Mouse (Mus musculus): ENCODE results near the gene Zfp764. TPM values are rescaled to one million over a fixed set of nuclear protein-coding genes. Genes with fewer than 3 reads are reported as not detected.
A peak's percentile ranks its signal among the peaks of the same experiment; 100 is the strongest.
"Not testable (repeated sequence)": the region's sequence is repeated elsewhere in the genome, so short reads cannot be mapped to it uniquely, and the experiment has no call there.

The Zfp764 gene
- polyA plus RNA-seq, 1 experiment from 2014 or later = 7.1 TPM

DNA sequence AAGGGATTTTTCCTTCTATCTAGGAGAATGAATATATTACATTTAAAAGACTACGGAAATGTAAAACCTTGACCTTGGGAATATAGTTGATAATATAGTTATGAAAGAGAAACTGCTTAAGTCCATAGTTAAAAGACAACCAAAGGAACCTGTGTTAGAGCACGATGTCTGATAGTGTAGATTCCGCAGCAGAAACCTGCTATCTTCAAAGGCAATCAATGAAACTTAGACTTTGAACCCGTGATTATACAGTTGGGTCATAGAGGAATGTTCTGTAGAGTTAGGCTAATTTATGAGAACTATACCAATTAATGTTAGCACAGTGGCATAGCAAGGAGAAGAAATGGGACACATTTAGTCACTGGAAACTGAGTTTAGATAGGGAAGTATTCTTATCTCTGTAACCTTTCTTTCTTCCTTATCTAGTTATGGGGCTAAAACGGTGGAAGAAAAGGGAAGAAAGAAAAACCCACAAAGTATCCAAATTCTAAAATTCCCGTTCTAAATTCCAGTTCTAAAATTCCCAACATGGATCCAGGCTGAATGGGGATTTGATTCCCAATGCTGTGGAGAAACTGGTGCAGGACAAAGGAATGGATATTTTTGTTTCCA is 28.2 kb downstream of the Zfp764 start:
- ATAC-seq (ENCODE audit: low FRiP score) = no peak
- Histone ChIP-seq H3K27me3 (ENCODE audit: control insufficient read depth, insufficient read depth, low read length) (no peaks in the 10 kb centered on the region), H3K4me3 (ENCODE audit: low read depth, low read length) (no peak overlapping the region), H3K27ac (ENCODE audit: low read depth, low read length) (no peak overlapping the region), H3K9me3 (ENCODE audit: control insufficient read depth, low read length) (no peaks in the 10 kb centered on the region), H3K36me3 (ENCODE audit: control insufficient read depth, insufficient read depth, low read length) (no peaks in the 10 kb centered on the region), H3K4me1 (ENCODE audit: control insufficient read depth, insufficient read depth, low read length) (no peaks in the 10 kb centered on the region; the same call in 1 of the 2 replicates), H3K4me2 (no peak overlapping the region), H3K9ac (ENCODE audit: low read length) (no peak overlapping the region)
- 73% methylated on average over 6 of the region's 6 CpGs for WGBS
- peak; percentile 14 for DNase-seq (ENCODE audit: low spot score, missing footprints)

DNA sequence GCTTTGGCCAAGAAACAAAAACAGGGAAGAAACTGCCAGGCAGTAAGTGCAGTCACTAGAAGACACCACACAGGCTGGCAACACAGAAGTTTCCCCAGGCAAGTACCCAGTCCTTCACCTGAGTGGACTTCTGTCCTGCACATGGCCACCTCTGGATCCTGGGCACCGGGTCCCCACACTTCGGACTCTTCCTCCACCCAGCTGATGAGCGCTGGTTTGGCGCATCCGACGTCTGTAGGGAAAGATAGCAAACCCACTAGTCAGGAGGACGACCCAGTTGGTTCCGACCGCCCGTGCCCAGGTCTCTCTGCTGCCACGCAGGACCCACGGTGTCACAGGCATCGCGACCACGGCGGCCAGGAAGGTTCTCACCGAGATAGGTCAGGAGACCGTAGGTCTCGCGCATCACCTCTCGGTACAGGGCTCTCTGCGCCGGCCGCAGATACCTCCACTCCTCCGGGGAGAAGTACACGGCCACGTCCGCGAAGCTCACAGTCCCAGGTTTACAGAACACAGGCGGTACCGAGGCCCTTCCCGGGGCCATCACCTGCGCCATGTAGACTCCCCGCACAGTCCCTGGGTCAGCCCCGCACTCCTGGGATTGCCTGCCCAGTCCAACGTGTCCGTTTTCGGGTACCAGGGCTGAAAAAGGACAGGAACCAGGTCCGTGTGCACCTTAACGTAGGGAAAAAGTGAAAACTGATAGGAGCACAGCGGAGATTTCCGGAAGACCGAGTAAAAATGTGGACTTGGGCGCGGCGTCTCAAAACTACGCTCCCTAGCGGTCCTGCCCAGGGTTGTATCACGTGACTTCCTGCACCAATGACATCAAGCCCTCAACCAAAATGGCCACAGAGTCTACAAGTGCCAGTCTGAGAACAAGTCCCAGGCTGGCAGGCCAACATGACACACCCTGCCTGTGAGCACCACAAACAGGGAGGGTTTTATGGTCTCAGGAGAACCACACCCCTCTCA is 31.1 kb downstream of the Zfp764 start, which contains the start of gene Zfp747:
Zfp747 (minus strand) TSS at position 780 of the 975 bp plus-strand sequence.
- peak; percentile 95 for ATAC-seq (ENCODE audit: low FRiP score)

GRCm38 (mm10) chr7:127371870-127372269 is 34.8 kb downstream of the Zfp764 start:
- H3K9ac ChIP-seq (ENCODE audit: low read length); H3K4me2 ChIP-seq; H3K27me3 ChIP-seq (ENCODE audit: control insufficient read depth, insufficient read depth, low read length); H3K36me3 ChIP-seq (ENCODE audit: control insufficient read depth, insufficient read depth, low read length); H3K27ac ChIP-seq (ENCODE audit: low read depth, low read length); ATAC-seq (ENCODE audit: low FRiP score); H3K4me1 ChIP-seq (ENCODE audit: control insufficient read depth, insufficient read depth, low read length); H3K9me3 ChIP-seq (ENCODE audit: control insufficient read depth, low read length); DNase-seq (ENCODE audit: low spot score, missing footprints); H3K4me3 ChIP-seq (ENCODE audit: low read depth, low read length): not testable (repeated sequence)
- WGBS = 78% methylated on average over 3 of the region's 3 CpGs

More for the DNA sequence above, 31.1 kb downstream of the Zfp764 start, which contains the start of gene Zfp747:
- Histone ChIP-seq H3K9ac (ENCODE audit: low read length) (peak within 1 kb of the TSS; percentile 77), H3K4me3 (ENCODE audit: low read depth, low read length) (peak within 1 kb of the TSS; percentile 64), H3K4me2 (peak within 1 kb of the TSS; percentile 75)
- H3K4me1 ChIP-seq (ENCODE audit: control insufficient read depth, insufficient read depth, low read length); H3K36me3 ChIP-seq (ENCODE audit: control insufficient read depth, insufficient read depth, low read length); H3K9me3 ChIP-seq (ENCODE audit: control insufficient read depth, low read length); H3K27ac ChIP-seq (ENCODE audit: low read depth, low read length); H3K27me3 ChIP-seq (ENCODE audit: control insufficient read depth, insufficient read depth, low read length): not testable (repeated sequence)
- 3% methylated on average over 47 of the region's 49 CpGs for WGBS
- DNase-seq (ENCODE audit: low spot score, missing footprints) = peak; percentile 97

GRCm38 (mm10) chr7:127371213-127371612 is 35.4 kb downstream of the Zfp764 start:
- Histone ChIP-seq H3K27ac (ENCODE audit: low read depth, low read length) (no peak overlapping the region), H3K4me2 (no peak overlapping the region), H3K9ac (ENCODE audit: low read length) (no peak overlapping the region), H3K9me3 (ENCODE audit: control insufficient read depth, low read length) (no peaks in the 10 kb centered on the region), H3K27me3 (ENCODE audit: control insufficient read depth, insufficient read depth, low read length) (no peaks in the 10 kb centered on the region), H3K4me3 (ENCODE audit: low read depth, low read length) (no peak overlapping the region), H3K4me1 (ENCODE audit: control insufficient read depth, insufficient read depth, low read length) (no peaks in the 10 kb centered on the region; the same call in 1 of the 2 replicates), H3K36me3 (ENCODE audit: control insufficient read depth, insufficient read depth, low read length) (no peaks in the 10 kb centered on the region)
- ATAC-seq (ENCODE audit: low FRiP score) (no peak), DNase-seq (ENCODE audit: low spot score, missing footprints) (peak; percentile 39)
- 79% methylated on average over 2 of the region's 2 CpGs for WGBS

GRCm38 (mm10) chr7:127366249-127366648 is 40.4 kb downstream of the Zfp764 start:
- no peak overlapping the region for H3K4me2 ChIP-seq
- DNase-seq (ENCODE audit: low spot score, missing footprints) = peak; percentile 67
- no peak overlapping the region for H3K27ac ChIP-seq (ENCODE audit: low read depth, low read length)
- no peaks in the 10 kb centered on the region for H3K9me3 ChIP-seq (ENCODE audit: control insufficient read depth, low read length)
- H3K27me3 ChIP-seq (ENCODE audit: control insufficient read depth, insufficient read depth, low read length) = no peaks in the 10 kb centered on the region; the same call in 1 of the 2 replicates
- ATAC-seq (ENCODE audit: low FRiP score) = no peak
- WGBS = 94% methylated on average over 3 of the region's 3 CpGs
- no peak overlapping the region for H3K4me3 ChIP-seq (ENCODE audit: low read depth, low read length)
- no peak overlapping the region for H3K9ac ChIP-seq (ENCODE audit: low read length)
- H3K4me1 ChIP-seq (ENCODE audit: control insufficient read depth, insufficient read depth, low read length) = peaks cover 6% of the 10 kb centered on the region; the same call in 1 of the 2 replicates
- H3K36me3 ChIP-seq (ENCODE audit: control insufficient read depth, insufficient read depth, low read length) = no peaks in the 10 kb centered on the region

DNA sequence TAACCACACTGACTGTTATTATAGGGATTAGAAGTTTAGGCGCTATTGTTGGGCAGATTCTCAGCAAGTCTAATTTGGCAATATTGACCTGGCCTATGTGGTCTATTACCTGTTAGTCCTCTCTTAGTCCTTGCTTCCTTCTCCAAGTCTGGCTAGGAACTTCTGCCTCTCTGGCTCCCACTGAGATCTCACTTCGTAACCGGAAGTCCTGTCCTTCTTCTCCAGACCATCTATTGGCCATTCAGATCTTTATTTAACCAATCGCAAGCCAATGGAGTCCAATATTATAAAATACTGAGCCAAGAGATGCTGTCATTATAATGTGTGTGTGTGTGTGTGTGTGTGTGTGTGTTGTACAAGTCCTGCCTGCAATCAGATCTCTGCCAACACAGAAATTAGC is 42.5 kb downstream of the Zfp764 start:
- no peak for ATAC-seq (ENCODE audit: low FRiP score)
- Histone ChIP-seq H3K4me3 (ENCODE audit: low read depth, low read length) (peak overlapping the region; percentile 37), H3K9ac (ENCODE audit: low read length) (peak overlapping the region; percentile 65), H3K27me3 (ENCODE audit: control insufficient read depth, insufficient read depth, low read length) (no peaks in the 10 kb centered on the region; the same call in 1 of the 2 replicates), H3K4me2 (peak overlapping the region; percentile 72), H3K9me3 (ENCODE audit: control insufficient read depth, low read length) (no peaks in the 10 kb centered on the region), H3K27ac (ENCODE audit: low read depth, low read length) (no peak overlapping the region), H3K36me3 (ENCODE audit: control insufficient read depth, insufficient read depth, low read length) (no peaks in the 10 kb centered on the region), H3K4me1 (ENCODE audit: control insufficient read depth, insufficient read depth, low read length) (peaks cover 6% of the 10 kb centered on the region; the same call in 1 of the 2 replicates)
- 47% methylated on average over 4 of the region's 4 CpGs for WGBS
- peak; percentile 85 for DNase-seq (ENCODE audit: low spot score, missing footprints)

DNA sequence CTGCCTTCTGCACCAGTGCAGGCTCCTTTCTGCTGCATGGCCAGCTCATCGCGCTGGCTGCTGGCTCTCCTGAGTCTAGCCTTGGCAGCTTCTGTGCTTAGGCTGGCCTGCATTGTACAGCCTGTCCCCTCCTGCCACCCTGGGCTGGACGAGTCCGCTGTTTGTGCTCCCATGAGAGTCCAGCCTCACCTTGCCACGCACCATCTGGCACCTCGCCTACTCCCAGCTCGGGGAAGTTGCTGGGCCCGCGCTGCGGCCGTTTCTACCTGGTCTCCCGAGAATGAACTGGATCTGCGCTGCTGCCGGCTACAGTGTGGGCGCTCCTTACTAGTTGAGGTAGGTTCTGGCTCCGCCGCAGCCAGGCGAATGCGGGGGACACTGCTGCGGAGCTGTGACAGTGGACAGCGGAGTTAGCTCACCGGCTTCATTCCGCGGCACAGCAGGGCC is 43.1 kb downstream of the Zfp764 start:
- Histone ChIP-seq H3K4me1 (ENCODE audit: control insufficient read depth, insufficient read depth, low read length) (peaks cover 6% of the 10 kb centered on the region; the same call in 1 of the 2 replicates), H3K27ac (ENCODE audit: low read depth, low read length) (no peak overlapping the region), H3K4me3 (ENCODE audit: low read depth, low read length) (peak overlapping the region; percentile 37), H3K36me3 (ENCODE audit: control insufficient read depth, insufficient read depth, low read length) (no peaks in the 10 kb centered on the region), H3K4me2 (peak overlapping the region; percentile 72), H3K27me3 (ENCODE audit: control insufficient read depth, insufficient read depth, low read length) (no peaks in the 10 kb centered on the region; the same call in 1 of the 2 replicates), H3K9ac (ENCODE audit: low read length) (peak overlapping the region; percentile 65), H3K9me3 (ENCODE audit: control insufficient read depth, low read length) (no peaks in the 10 kb centered on the region)
- ATAC-seq (ENCODE audit: low FRiP score) (peak; percentile 46; the same call in 1 of the 2 replicates), DNase-seq (ENCODE audit: low spot score, missing footprints) (peak; percentile 95)
- 2% methylated on average over 24 of the region's 24 CpGs for WGBS

DNA sequence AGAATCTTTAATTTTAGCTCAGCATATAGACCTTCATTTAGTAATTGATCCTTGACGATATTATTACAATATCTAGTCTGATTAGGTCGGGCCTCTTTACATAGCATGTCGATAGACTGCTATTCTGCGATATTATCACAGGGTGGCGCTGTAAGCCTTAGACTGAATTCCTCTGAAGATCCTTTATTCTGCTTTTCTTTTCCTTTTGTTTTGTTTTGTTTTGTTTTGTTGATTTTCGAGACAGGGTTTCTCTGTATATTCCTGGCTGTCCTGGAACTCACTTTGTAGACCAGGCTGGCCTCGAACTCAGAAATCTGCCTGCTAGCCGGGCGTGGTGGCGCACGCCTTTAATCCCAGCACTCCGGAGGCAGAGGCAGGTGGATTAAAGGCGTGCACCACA is 44.2 kb downstream of the Zfp764 start:
- H3K4me3 ChIP-seq (ENCODE audit: low read depth, low read length); H3K27me3 ChIP-seq (ENCODE audit: control insufficient read depth, insufficient read depth, low read length): not testable (repeated sequence)

More for the DNA sequence above, 44.2 kb downstream of the Zfp764 start:
- not testable (repeated sequence) for H3K27ac ChIP-seq (ENCODE audit: low read depth, low read length); H3K9ac ChIP-seq (ENCODE audit: low read length); H3K4me1 ChIP-seq (ENCODE audit: control insufficient read depth, insufficient read depth, low read length); H3K9me3 ChIP-seq (ENCODE audit: control insufficient read depth, low read length); H3K4me2 ChIP-seq; ATAC-seq (ENCODE audit: low FRiP score); H3K36me3 ChIP-seq (ENCODE audit: control insufficient read depth, insufficient read depth, low read length)
- DNase-seq (ENCODE audit: low spot score, missing footprints) = peak; percentile 92
- WGBS = 17% methylated on average over 13 of the region's 13 CpGs
